Mouse (Mus musculus) neural tube, embryonic 13.5 days (tissue): Measurements from ENCODE around the gene Irf2bp1. TPM values are rescaled to one million over a fixed set of nuclear protein-coding genes. Genes with fewer than 3 reads are reported as not detected.

Experiments used
- ATAC-seq: fragments of 200-750 bp; cut with Nextera tagmentation; 2 replicates; pipeline ENCODE4 v1.8.0; 2017; ENCODE audit warnings: low read depth, mild to moderate bottlenecking, moderate TSS enrichment, moderate library complexity
- H3K27ac ChIP-seq: fragments of 300-500 bp; sonication (generic); replicated peaks from 2 replicates; pipeline ENCODE4 v1.5.1; 2015; ENCODE audit warnings: moderate library complexity, mild to moderate bottlenecking, inconsistent platforms
- H3K27me3 ChIP-seq: fragments of 300-500 bp; sonication (generic); 2 replicates; pipeline ENCODE4 v1.6.1; 2015; ENCODE audit warnings: mild to moderate bottlenecking, inconsistent platforms
- H3K36me3 ChIP-seq: fragments of 300-500 bp; sonication (generic); 2 replicates; pipeline ENCODE4 v1.6.1; 2015; ENCODE audit warnings: mild to moderate bottlenecking, inconsistent platforms
- H3K4me1 ChIP-seq: fragments of 300-500 bp; sonication (generic); replicated peaks from 2 replicates; pipeline ENCODE4 v1.6.1; 2015; ENCODE audit warnings: inconsistent platforms
- H3K4me2 ChIP-seq: fragments of 300-500 bp; sonication (generic); 2 replicates; pipeline ENCODE4 v1.6.1; 2015; ENCODE audit warnings: inconsistent platforms, mild to moderate bottlenecking, moderate library complexity
- H3K4me3 ChIP-seq: fragments of 300-500 bp; sonication (generic); 2 replicates; pipeline ENCODE4 v1.5.1; 2015; ENCODE audit warnings: mild to moderate bottlenecking, inconsistent platforms
- H3K9ac ChIP-seq: fragments of 300-500 bp; sonication (generic); 2 replicates; pipeline ENCODE4 v1.6.1; 2015; ENCODE audit warnings: moderate library complexity, mild to moderate bottlenecking, inconsistent platforms
- H3K9me3 ChIP-seq: fragments of 300-500 bp; sonication (generic); 2 replicates; pipeline ENCODE4 v1.6.1; 2016; ENCODE audit warnings: inconsistent platforms
- WGBS: fragments of 180-500 bp; shearing (Covaris S2); methylation state at CpG from one replicate; pipeline ENCODE4 v1.1.7; 2015; 5-methylcytosine and 5-hydroxymethylcytosine counted together
- polyA plus RNA-seq: library from polyadenylated mRNA; unstranded; fragments of >200 nt; fragmentation: Nextera tagmentation; extraction: Ambion mirVana; gene quantifications from 2 replicates; pipeline ENCODE4 v1.2.1, GENCODE M21; 2015

Irf2bp1 gene
- polyA plus RNA-seq, 1 experiment from 2014 or later: 28.4 TPM

DNA sequence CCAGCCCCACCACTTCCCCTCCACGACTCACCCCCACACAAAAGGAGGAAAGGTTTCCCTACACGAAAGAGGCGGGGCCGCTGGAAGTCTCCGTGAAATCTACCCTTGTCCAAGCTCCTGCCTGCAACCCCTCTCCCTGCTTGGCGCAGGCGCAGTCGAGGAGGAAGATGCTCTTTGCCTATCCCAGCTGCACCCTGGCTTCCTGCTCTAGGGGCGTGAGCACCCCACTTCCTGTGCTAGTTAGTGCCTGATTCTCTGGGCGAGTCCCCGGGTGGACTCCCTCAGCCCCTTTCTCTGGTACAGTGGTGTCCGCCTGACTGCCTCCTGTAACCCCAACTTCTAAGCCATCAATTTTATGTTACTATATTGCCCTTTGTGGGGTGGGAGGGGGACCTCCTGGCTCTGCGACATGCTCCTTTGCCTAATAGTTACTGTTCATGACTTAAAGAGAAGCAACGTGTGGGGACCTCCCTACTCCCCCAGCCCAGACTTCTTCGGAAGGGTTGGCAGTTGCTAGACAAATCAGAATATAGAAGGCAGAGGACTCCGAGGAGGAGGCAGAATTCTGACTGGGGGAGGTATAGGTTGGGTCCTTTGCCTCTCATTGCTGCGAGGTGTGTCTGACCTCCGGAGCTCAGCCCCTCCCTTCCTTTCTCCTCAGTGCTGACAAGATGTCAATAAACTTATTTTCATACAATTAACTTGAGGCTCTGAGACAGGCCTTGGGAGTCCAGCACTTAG lies 2.6 kb upstream of the Irf2bp1 start:
- H3K4me1 ChIP-seq: peaks cover 63% of the 10 kb centered on the region

DNA sequence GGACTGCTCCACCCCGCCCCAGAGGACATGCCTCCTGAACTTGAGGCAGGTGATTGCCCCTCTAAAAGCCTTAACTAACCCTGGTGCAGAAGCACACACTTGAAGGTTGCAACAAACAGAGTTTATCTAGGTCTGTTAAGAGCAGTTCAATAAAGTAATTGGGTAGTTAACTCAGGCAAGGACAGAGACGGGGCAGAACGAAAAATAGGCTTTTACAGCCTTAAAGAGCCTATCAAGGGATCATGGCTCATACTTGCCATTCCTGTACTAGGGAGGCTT lies 2.1 kb upstream of the Irf2bp1 start:
- Histone ChIP-seq H3K4me3 (no peak overlapping the region), H3K27ac (0 out of 2 replicates have a peak overlapping the region, but pooled peaks have one; percentile 33), H3K4me2 (no peak overlapping the region), H3K9me3 (no peaks in the 10 kb centered on the region), H3K27me3 (no peaks in the 10 kb centered on the region), H3K36me3 (peaks cover 18% of the 10 kb centered on the region), H3K9ac (no peak overlapping the region), H3K4me1 (peaks cover 68% of the 10 kb centered on the region)
- ATAC-seq: no peak
- WGBS: 40% methylated on average over 3 of the region's 3 CpGs

More for the DNA sequence above, 2.6 kb upstream of the Irf2bp1 start:
- Histone ChIP-seq H3K4me3 (peak overlapping the region; percentile 38), H3K4me2 (peak overlapping the region; percentile 57), H3K27me3 (no peaks in the 10 kb centered on the region), H3K36me3 (peaks cover 20% of the 10 kb centered on the region), H3K9me3 (no peaks in the 10 kb centered on the region), H3K27ac (0 out of 2 replicates have a peak overlapping the region, but pooled peaks have one; percentile 33), H3K9ac (peak overlapping the region; percentile 73)
- ATAC-seq: no peak
- WGBS: 29% methylated on average over 18 of the region's 18 CpGs

DNA sequence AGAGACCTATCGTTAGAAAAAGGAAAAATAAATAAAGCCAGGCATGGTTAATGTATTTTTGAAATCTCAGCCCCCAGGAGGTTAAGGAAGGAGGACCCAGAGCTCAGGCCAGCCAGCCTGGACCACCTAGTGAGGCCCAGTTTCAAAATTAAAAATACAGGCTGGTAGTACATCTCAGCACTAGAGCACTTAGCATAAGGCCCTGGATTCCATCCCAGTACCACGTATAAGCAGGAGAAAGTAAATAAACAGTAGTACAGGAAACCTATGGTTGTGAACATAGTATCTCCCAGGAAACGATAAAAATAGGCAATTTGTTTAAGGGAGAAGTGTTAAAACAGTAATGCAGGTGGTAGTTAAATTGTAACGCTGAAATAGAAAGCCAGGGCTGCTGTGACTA lies 1.7 kb upstream of the Irf2bp1 start:
- Histone ChIP-seq H3K27ac (peak overlapping the region; percentile 61), H3K4me2 (peak overlapping the region; percentile 66), H3K4me1 (peaks cover 72% of the 10 kb centered on the region), H3K9ac (peak overlapping the region; percentile 82; the same call in 1 of the 2 replicates), H3K36me3 (peaks cover 21% of the 10 kb centered on the region), H3K9me3 (no peaks in the 10 kb centered on the region), H3K4me3 (peak overlapping the region; percentile 42), H3K27me3 (no peaks in the 10 kb centered on the region)
- no peak for ATAC-seq
- 49% methylated on average over 4 of the region's 4 CpGs for WGBS

DNA sequence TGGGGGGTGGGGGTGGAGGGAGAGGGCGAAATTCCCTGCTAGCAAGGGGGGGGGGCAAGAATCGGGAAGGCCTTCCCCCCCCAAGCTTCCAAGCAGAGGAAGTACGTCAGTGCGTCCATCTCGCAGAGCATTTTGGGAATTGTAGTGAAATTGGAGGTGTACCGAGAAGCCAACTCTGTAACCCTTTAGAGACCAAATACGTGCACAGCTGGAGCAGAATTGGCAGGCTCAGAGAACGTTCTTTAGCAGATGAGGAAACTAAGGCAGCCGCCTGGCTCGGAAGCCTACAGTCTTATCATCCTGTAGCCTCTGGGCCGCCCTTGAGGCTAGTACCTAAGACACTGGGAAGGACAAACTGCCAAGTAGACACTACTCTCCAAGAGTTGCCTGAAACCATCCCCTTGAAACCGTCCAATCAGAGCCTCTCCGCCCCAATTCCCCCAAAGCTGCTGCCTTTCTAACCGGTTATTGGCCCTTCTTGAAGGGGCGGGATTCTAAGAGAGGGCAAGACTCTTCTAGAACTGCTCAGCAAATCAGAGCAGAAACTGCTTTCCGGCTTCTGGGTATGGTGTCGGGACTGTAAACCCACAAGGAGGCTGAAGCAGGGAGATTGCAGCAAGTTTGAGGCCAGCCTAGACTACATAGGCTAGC lies 871 bp upstream of the Irf2bp1 start:
- Histone ChIP-seq H3K27ac (peak overlapping the region; percentile 61), H3K4me1 (peaks cover 80% of the 10 kb centered on the region), H3K27me3 (no peaks in the 10 kb centered on the region), H3K36me3 (peaks cover 29% of the 10 kb centered on the region), H3K4me2 (peak overlapping the region; percentile 66), H3K4me3 (peak overlapping the region; percentile 42), H3K9me3 (no peaks in the 10 kb centered on the region), H3K9ac (peak overlapping the region; percentile 82)
- ATAC-seq: peak; percentile 45
- 3% methylated on average over 17 of the region's 17 CpGs for WGBS

DNA sequence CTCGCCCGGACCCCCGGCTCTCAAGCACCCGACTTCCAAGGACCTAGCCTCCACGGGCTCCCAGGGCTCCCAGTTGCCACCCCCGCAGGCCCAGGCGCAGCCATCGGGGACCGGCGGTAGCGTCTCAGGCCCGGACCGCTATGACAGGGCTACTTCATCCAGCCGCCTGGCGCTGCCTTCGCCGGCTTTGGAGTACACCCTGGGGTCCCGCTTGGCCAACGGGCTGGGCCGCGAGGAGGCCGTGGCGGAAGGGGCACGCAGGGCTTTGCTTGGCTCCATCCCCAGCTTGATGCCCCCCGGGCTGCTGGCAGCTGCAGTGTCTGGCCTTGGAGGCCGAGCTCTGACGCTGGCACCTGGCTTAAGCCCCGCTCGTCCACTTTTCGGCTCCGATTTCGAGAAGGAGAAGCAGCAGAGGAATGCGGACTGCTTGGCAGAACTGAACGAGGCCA lies 811 bp downstream of the Irf2bp1 start:
- peak; percentile 1 for ATAC-seq
- WGBS: 6% methylated on average over 34 of the region's 34 CpGs
- H3K4me1 ChIP-seq: peaks cover 72% of the 10 kb centered on the region

DNA sequence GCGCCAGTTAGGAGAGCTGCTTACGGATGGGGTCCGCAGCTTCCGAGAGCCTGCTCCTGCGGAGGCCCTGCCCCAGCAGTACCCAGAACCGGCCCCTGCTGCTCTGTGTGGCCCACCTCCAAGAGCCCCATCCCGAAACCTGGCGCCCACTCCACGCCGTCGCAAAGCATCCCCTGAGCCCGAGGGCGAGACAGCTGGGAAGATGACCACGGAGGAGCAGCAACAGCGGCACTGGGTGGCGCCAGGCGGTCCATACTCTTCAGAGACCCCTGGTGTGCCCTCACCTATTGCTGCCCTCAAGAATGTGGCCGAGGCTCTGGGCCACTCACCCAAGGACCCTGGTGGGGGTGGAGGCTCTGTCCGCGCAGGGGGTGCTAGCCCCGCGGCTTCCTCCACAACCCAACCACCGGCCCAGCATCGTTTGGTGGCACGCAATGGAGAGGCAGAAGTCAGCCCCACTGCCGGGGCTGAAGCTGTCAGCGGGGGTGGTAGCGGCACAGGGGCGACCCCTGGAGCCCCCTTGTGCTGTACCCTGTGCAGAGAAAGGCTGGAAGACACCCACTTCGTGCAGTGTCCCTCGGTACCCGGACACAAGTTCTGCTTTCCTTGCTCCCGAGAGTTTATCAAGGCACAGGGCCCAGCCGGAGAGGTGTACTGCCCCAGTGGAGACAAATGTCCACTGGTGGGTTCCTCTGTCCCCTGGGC lies 1.7 kb downstream of the Irf2bp1 start:
- ATAC-seq: no peak
- Histone ChIP-seq H3K27me3 (no peaks in the 10 kb centered on the region), H3K27ac (no peak overlapping the region), H3K4me2 (peak overlapping the region; percentile 100), H3K9me3 (no peaks in the 10 kb centered on the region), H3K4me1 (peaks cover 64% of the 10 kb centered on the region), H3K9ac (peak overlapping the region; percentile 95), H3K36me3 (peaks cover 31% of the 10 kb centered on the region), H3K4me3 (peak overlapping the region; percentile 96)
- 79% methylated on average over 34 of the region's 34 CpGs for WGBS

More for the DNA sequence above, 811 bp downstream of the Irf2bp1 start:
- Histone ChIP-seq H3K9me3 (no peaks in the 10 kb centered on the region), H3K27ac (peak overlapping the region; percentile 90), H3K36me3 (peaks cover 31% of the 10 kb centered on the region), H3K9ac (peak overlapping the region; percentile 95), H3K4me2 (peak overlapping the region; percentile 100), H3K4me3 (peak overlapping the region; percentile 96), H3K27me3 (no peaks in the 10 kb centered on the region)

DNA sequence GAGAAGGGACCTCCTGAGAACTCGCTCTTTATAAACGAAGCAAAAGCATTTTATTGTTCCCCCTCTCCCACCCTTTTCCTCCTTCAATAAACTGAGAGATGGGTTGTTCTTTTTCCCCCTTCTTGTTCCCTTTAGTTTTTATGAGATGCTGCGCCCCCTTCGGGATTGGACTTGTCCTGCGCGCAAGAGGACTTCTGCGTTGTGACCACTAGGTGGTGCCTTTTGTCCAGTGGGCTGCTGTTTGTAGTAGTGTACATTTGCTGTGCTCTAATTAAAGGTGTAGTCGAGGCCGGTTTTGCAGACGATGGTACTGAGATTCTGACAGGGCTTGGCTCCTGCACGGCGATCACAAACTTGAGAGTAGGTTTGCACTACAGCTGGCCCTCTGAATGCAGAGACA lies 2.6 kb downstream of the Irf2bp1 start:
- peaks cover 31% of the 10 kb centered on the region for H3K36me3 ChIP-seq
- no peak overlapping the region for H3K27ac ChIP-seq
- H3K27me3 ChIP-seq: no peaks in the 10 kb centered on the region
- no peaks in the 10 kb centered on the region for H3K9me3 ChIP-seq
- H3K4me3 ChIP-seq: peak overlapping the region; percentile 96
- peak overlapping the region; percentile 95; the same call in 1 of the 2 replicates for H3K9ac ChIP-seq
- peak overlapping the region; percentile 100; the same call in 1 of the 2 replicates for H3K4me2 ChIP-seq
- ATAC-seq: no peak
- 9% methylated on average over 12 of the region's 12 CpGs for WGBS
- H3K4me1 ChIP-seq: peaks cover 54% of the 10 kb centered on the region

DNA sequence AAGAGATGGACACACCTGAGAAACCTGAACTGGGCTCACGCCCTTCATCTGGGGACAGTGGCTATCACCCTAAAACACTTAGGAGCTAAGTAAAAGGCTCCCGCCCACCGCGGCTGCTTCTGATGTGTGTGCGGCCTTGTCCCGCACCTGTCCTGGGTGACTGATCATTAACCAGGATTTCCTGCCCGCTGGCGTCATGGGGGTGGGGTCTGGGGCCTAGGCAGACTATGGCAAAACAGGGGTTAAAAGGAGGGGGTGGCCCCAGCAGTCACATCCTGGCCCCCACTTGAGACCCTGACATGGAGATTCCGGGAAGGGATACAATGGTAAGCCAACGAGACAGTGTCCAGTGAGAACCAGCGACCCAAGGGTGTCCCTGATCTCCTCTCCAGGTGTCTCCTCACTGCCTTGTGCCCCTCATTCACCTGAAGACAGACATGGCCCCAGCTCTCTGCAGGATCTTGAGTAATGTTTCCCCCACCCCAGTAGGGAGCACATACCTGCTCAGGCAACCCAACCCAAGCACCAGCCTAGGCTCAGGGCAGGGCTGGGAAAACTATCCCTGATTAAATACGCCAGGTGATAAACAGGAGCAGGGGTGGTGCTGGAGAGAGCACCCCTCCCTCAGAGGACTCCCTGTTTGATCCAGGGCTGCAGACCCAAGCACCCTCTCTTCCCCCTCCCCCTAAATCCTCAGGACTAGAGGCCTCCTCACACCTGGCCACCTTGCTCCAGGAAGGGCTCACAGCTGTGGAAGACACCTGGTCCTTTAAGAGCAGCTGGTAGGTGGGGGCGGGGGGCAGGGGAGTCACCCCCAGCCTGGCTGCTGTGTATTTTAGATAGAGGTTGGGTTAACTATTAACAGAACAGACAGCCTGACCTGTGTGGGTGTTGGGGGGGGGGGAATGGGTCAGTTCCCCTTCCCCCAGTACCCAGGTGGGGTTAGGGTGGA lies 3.5 kb downstream of the Irf2bp1 start:
- WGBS: 77% methylated on average over 13 of the region's 13 CpGs
- peaks cover 53% of the 10 kb centered on the region for H3K4me1 ChIP-seq

DNA sequence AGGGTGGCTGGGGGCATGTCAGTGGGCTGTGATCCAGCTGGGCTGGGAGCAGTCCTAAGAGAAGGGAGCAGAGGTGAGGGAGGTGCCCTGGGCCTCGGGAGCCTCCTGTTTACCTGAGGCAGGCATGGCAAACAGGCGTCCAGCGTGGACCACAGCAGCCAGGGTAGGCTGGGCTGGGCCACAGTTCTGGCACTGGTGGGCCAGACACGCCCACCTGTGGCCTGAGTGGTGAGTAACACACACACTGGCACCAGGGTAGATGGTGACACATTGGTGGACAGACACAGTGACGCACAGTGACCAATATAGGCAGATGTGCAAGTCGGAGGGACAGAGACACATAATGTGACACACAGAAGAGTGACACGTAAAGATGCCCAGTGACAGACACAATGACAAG lies 6.7 kb downstream of the Irf2bp1 start:
- H3K9me3 ChIP-seq: no peaks in the 10 kb centered on the region
- no peak for ATAC-seq
- no peak overlapping the region for H3K9ac ChIP-seq
- WGBS: 81% methylated on average over 7 of the region's 7 CpGs
- no peak overlapping the region for H3K27ac ChIP-seq
- H3K4me2 ChIP-seq: no peak overlapping the region
- peaks cover 34% of the 10 kb centered on the region for H3K4me1 ChIP-seq
- H3K4me3 ChIP-seq: no peak overlapping the region
- no peaks in the 10 kb centered on the region for H3K27me3 ChIP-seq
- peaks cover 23% of the 10 kb centered on the region for H3K36me3 ChIP-seq

More for the DNA sequence above, 3.5 kb downstream of the Irf2bp1 start:
- H3K4me3 ChIP-seq: no peak overlapping the region
- H3K36me3 ChIP-seq: peaks cover 31% of the 10 kb centered on the region
- H3K27me3 ChIP-seq: no peaks in the 10 kb centered on the region
- no peak overlapping the region for H3K4me2 ChIP-seq
- no peak overlapping the region for H3K27ac ChIP-seq
- no peaks in the 10 kb centered on the region for H3K9me3 ChIP-seq
- no peak for ATAC-seq
- H3K9ac ChIP-seq: 0 out of 2 replicates have a peak overlapping the region, but pooled peaks have one; percentile 3

DNA sequence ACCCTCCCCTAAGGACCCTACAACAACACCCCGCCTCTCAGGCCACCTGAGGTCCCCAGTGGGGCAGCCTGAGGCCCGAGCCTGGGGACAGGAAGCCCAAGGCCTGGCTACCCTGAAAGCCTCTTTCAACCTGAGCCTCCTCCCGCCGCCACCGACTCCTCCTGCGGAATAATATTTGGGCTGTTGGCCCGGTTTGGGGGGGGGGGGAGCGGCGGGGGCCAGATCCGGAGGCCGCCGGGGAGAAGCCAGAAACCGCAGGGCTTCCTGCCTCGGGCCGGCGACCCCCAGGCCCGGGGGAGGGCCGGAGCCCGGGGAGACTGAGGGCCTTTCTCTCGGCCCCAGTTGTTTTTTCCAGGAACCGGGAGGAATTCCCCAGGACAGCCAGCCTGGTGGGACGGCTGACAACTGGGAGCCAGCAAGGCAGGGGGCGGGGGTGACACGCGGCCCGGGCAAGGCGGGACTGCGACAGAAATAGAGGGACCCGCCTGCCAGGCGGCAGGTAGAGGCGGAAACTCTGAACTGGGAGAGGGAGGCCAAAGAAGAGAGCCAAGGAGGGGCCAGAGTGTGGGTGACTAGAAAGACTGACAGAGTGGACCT lies 8.3 kb downstream of the Irf2bp1 start:
- peak overlapping the region; percentile 67 for H3K9ac ChIP-seq
- no peak for ATAC-seq
- 2% methylated on average over 29 of the region's 31 CpGs for WGBS
- no peaks in the 10 kb centered on the region for H3K27me3 ChIP-seq
- H3K36me3 ChIP-seq: peaks cover 10% of the 10 kb centered on the region
- peaks cover 19% of the 10 kb centered on the region for H3K4me1 ChIP-seq
- peak overlapping the region; percentile 55 for H3K4me2 ChIP-seq
- H3K4me3 ChIP-seq: peak overlapping the region; percentile 24
- peak overlapping the region; percentile 46 for H3K27ac ChIP-seq
- H3K9me3 ChIP-seq: no peaks in the 10 kb centered on the region

DNA sequence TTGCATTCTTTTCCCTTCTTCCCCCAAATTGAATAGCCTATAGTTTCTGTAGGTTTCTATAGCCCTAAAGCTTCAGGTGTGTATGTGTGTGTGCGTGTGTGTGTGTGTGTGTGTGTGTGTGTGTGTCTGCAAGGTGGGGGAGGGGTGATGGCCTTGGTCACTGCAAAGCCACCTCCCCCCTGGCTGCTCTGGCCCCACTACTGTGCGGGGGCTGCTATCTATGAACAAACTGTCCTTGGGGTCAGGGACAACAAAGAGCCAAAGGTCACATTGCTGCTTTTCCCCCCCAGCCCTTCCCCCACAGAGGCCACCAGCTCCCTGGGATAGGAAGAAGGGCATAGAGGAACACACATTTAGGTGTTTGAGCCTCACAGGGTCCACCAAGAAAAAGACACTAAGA lies 9.0 kb downstream of the Irf2bp1 start:
- Histone ChIP-seq H3K4me3 (no peak overlapping the region), H3K4me1 (peaks cover 11% of the 10 kb centered on the region), H3K27ac (no peak overlapping the region), H3K36me3 (peaks cover 2% of the 10 kb centered on the region; the same call in 1 of the 2 replicates), H3K4me2 (no peak overlapping the region), H3K27me3 (no peaks in the 10 kb centered on the region), H3K9ac (no peak overlapping the region), H3K9me3 (no peaks in the 10 kb centered on the region)
- no peak for ATAC-seq
- WGBS: 38% methylated on average over 2 of the region's 2 CpGs
